Mouse (Mus musculus) stomach, embryonic 14.5 days (tissue): ENCODE results near the gene Pspn. TPM values are rescaled to one million over a fixed set of nuclear protein-coding genes. Genes with fewer than 3 reads are reported as not detected.

Experiments used
- ATAC-seq: fragments of 200-750 bp; cut with Nextera tagmentation; 2 replicates; pipeline ENCODE4 v1.8.0; 2017; ENCODE audit warnings: low read depth, moderate TSS enrichment; ENCODE audit not compliant: insufficient number of reproducible peaks, insufficient read depth, low FRiP score
- H3K27ac ChIP-seq: fragments of 300-500 bp; sonication (generic); 2 replicates; pipeline ENCODE4 v1.5.1; 2014; ENCODE audit warnings: mild to moderate bottlenecking, low read length, moderate library complexity, mixed read lengths
- H3K27me3 ChIP-seq: fragments of 300-500 bp; sonication (generic); 2 replicates; pipeline ENCODE4 v1.6.1; 2014; ENCODE audit warnings: low read length, control low read depth, mixed read lengths; ENCODE audit not compliant: control insufficient read depth, insufficient read depth
- H3K36me3 ChIP-seq: fragments of 300-500 bp; sonication (generic); 2 replicates; pipeline ENCODE4 v1.6.1; 2014; ENCODE audit warnings: mild to moderate bottlenecking, control low read depth, low read length, moderate library complexity, mixed read lengths; ENCODE audit not compliant: control insufficient read depth, insufficient read depth
- H3K4me1 ChIP-seq: fragments of 300-500 bp; sonication (generic); 2 replicates; pipeline ENCODE4 v1.6.1; 2014; ENCODE audit warnings: low read length, control low read depth, mixed read lengths; ENCODE audit not compliant: control insufficient read depth, insufficient read depth
- H3K4me2 ChIP-seq: fragments of 300-500 bp; sonication (generic); replicated peaks from 2 replicates; pipeline ENCODE4 v1.6.1; 2014; ENCODE audit warnings: low read depth, low read length, control low read depth
- H3K4me3 ChIP-seq: fragments of 300-500 bp; sonication (generic); 2 replicates; pipeline ENCODE4 v1.5.1; 2014; ENCODE audit warnings: low read depth, low read length, control low read depth
- H3K9ac ChIP-seq: fragments of 300-500 bp; sonication (generic); replicated peaks from 2 replicates; pipeline ENCODE4 v1.6.1; 2014; ENCODE audit warnings: low read depth, mild to moderate bottlenecking, control low read depth, low read length, moderate library complexity, mixed read lengths
- H3K9me3 ChIP-seq: fragments of 300-500 bp; sonication (generic); 2 replicates; pipeline ENCODE4 v1.6.1; 2016; ENCODE audit warnings: low read depth, low read length, control low read depth; ENCODE audit not compliant: control insufficient read depth
- WGBS: fragments of 180-500 bp; shearing (Covaris S2); extraction: QIAGEN DNeasy Blood & Tissue Kit; methylation state at CpG from one replicate; pipeline ENCODE4 v1.1.7; 2014; 5-methylcytosine and 5-hydroxymethylcytosine counted together
- polyA plus RNA-seq: library from polyadenylated mRNA; unstranded; fragments of >200 nt; fragmentation: Nextera tagmentation; extraction: Ambion mirVana; gene quantifications from 2 replicates; pipeline ENCODE4 v1.2.1, GENCODE M21; 2014

The Pspn gene
- polyA plus RNA-seq, 1 experiment from 2014 or later, result 1.0 TPM

DNA sequence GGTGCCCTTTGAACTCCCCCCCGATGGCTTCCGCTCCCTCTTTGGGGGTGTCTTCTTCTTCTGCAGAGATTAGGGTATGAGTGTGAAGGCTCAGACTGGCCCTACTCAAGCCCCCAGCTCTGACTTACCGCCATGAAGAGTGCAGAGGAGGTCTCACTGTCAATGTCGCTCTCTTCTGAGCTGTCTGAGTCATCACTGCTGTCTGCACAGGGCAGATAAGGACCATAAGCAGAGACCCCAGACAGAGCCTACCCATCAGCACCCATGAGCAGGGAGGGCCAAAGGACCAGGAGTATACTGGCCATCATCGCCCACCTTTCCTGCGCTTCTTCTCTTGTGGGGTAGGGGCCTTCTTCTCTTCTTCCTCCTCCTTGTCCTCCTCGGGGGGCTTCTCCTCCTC is 4.2 kb upstream of the Pspn start:
- Histone ChIP-seq H3K27ac (no peak overlapping the region), H3K27me3 (no peaks in the 10 kb centered on the region), H3K4me1 (no peaks in the 10 kb centered on the region), H3K9me3 (no peaks in the 10 kb centered on the region), H3K4me2 (no peak overlapping the region), H3K4me3 (no peak overlapping the region), H3K9ac (no peak overlapping the region), H3K36me3 (peaks cover 46% of the 10 kb centered on the region)
- WGBS, result 92% methylated on average over 7 of the region's 7 CpGs
- no peak for ATAC-seq

DNA sequence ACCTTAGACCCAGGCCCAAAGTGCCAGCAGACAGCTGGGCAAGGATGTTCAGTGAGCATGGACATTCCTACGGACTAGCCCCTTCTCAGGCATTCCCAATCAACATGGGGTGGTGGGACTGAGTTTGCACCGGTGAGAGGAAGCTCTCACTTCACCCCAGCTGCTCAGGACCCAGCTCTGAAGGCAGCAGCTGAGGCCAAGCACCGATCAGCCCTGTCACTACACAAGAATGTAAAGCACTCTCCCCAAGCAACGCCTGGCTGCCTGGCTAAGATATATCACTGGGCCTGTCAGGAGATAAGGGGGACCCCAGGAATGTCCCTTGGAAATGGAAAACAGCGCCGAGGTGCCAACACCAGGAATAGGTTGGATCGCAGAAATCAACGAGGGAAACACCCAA is 1.4 kb upstream of the Pspn start:
- no peak for ATAC-seq
- Histone ChIP-seq H3K9me3 (no peaks in the 10 kb centered on the region), H3K36me3 (peaks cover 32% of the 10 kb centered on the region), H3K27me3 (no peaks in the 10 kb centered on the region), H3K4me3 (no peak overlapping the region), H3K27ac (no peak overlapping the region), H3K9ac (no peak overlapping the region), H3K4me2 (no peak overlapping the region), H3K4me1 (peaks cover 7% of the 10 kb centered on the region; the same call in 1 of the 2 replicates)
- WGBS, result 52% methylated on average over 8 of the region's 8 CpGs

DNA sequence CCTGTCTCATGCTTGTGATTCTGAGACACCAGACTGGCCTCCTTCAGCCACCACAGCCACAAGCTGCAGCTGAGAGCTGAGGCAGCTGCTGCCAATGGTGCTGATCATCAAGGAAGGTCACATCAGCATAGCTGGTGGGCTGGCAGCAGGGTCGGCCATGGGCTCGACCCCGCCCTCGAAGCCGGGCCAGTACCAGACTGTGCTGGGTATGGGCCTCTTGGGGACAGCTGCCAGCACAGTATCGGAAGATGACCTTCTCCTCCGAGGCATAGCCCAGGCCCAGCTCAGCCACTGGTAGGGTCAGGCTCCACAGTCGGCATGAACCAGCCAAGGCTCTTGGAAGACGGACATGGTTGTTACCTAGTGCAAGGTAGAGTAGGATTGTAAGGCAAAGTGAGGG is 404 bp downstream of the Pspn start:
- Histone ChIP-seq H3K4me1 (peaks cover 7% of the 10 kb centered on the region; the same call in 1 of the 2 replicates), H3K4me3 (no peak overlapping the region), H3K9ac (no peak overlapping the region), H3K36me3 (peaks cover 35% of the 10 kb centered on the region), H3K4me2 (no peak overlapping the region), H3K27ac (no peak overlapping the region), H3K27me3 (no peaks in the 10 kb centered on the region), H3K9me3 (no peaks in the 10 kb centered on the region)
- ATAC-seq, result no peak
- WGBS, result 92% methylated on average over 9 of the region's 9 CpGs

DNA sequence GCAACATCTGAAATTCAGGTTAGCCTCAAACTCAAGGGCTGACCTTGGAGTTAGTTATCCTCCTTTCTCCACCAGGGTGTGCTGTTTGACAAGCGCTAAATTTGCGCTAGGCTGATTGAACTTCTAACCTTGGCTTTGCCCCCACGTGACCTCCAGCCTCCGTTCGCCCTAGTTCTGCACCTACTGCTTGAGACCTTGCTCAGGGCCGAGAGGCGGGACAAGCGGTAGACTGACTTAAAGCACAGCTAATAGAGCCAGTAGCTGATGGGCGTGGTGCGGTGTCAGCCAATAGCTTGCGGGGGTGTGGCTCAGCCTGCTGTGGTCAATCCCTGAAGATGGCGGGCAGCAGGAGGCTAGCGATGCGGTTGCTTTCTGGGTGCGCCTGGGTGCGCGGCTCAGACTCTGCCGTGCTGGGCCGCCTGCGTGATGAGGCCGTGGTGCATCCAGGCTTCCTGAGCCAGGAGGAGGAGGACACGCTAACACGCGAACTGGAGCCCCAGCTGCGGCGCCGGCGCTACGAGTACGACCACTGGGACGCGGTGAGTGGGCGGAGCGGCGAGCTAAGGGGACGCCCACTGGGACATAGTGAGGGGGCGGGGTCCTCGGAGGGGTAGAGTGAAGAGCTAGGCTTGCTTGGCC is 2.7 kb downstream of the Pspn start, which contains the start of gene Alkbh7:
Alkbh7 (plus strand) TSS at position 311 of the 639 bp plus-strand sequence.
- peak within 1 kb of the TSS; percentile 76 for H3K27ac ChIP-seq
- under 1% methylated on average over 38 of the region's 38 CpGs for WGBS
- H3K4me2 ChIP-seq, result peak within 1 kb of the TSS; percentile 67
- H3K4me3 ChIP-seq, result peak within 1 kb of the TSS; percentile 73
- peak within 1 kb of the TSS; percentile 57 for H3K9ac ChIP-seq
- peaks cover 39% of the 10 kb centered on the region for H3K36me3 ChIP-seq
- peaks cover 7% of the 10 kb centered on the region; the same call in 1 of the 2 replicates for H3K4me1 ChIP-seq
- ATAC-seq, result peak; percentile 98
- H3K27me3 ChIP-seq, result no peaks in the 10 kb centered on the region
- H3K9me3 ChIP-seq, result no peaks in the 10 kb centered on the region

DNA sequence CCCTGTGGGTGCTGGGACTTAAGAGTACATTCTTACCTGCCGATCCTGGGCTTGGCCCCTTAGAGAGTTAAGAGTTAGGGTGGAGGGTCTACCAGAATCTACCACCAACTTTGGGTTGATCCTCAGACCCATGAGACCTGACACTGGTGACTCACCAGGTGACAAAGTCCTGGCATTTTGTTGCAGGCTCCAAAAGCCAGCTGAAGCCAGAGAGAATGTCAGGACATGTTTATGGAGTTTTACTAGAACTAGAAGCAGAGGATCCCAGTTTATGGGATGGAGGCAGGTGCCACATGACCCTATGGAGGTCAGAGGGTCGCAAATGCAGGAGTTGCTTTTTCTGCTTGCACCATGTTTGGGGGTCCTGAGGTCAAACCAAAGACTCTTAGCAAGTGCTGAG is 3.3 kb downstream of the Pspn start:
- 61% methylated on average over 2 of the region's 2 CpGs for WGBS
- Histone ChIP-seq H3K4me2 (peak overlapping the region; percentile 30; the same call in 1 of the 2 replicates), H3K27ac (no peak overlapping the region), H3K36me3 (peaks cover 40% of the 10 kb centered on the region), H3K4me1 (peaks cover 7% of the 10 kb centered on the region; the same call in 1 of the 2 replicates), H3K4me3 (peak overlapping the region; percentile 73; the same call in 1 of the 2 replicates), H3K9me3 (no peaks in the 10 kb centered on the region), H3K27me3 (no peaks in the 10 kb centered on the region), H3K9ac (no peak overlapping the region)
- no peak for ATAC-seq

DNA sequence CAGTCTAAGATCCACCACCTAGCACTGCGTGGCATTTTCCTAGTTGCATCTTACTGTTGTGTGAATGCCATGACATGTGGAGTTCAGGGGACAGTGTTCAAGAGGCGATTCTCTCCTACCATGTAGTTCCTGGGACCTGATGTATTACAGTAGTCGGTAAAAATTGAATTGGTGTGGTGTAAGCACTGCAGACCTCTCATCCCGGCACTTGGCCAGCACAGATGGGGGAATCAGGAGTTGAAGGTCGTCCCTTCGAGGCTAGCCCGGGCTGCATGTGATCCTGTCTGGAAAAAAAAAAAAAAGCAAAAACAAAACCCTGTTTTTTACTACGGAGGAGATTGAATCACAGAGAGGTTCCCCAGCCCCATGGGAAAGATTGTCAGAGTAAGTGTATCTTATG is 4.8 kb downstream of the Pspn start:
- Histone ChIP-seq H3K27me3 (no peaks in the 10 kb centered on the region), H3K27ac (no peak overlapping the region), H3K36me3 (peaks cover 40% of the 10 kb centered on the region), H3K9me3 (no peaks in the 10 kb centered on the region), H3K4me2 (no peak overlapping the region), H3K9ac (no peak overlapping the region), H3K4me3 (no peak overlapping the region), H3K4me1 (peaks cover 13% of the 10 kb centered on the region)
- 90% methylated on average over 8 of the region's 8 CpGs for WGBS
- ATAC-seq, result no peak

DNA sequence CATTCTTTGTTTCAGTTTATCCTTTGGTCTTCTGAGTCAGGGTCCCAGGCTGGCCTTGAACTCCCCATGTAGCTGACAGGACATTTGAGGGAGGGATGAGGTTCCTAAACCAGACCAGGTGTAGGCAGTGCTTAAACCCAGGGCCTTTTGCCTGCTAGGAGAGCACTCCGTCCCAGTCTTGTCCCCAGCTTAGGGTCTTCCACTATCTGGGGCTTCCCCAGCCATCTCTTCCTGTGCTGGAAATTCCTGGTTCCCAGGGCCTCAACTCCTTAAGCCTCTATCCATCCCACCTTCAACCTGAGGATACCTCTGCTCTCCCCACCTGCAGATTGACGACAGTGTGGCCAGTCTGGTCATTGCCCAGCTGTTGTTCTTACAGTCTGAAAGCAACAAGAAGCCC is 8.9 kb downstream of the Pspn start:
- peak overlapping the region; percentile 91 for H3K4me3 ChIP-seq
- ATAC-seq, result no peak
- 81% methylated on average over 2 of the region's 2 CpGs for WGBS

DNA sequence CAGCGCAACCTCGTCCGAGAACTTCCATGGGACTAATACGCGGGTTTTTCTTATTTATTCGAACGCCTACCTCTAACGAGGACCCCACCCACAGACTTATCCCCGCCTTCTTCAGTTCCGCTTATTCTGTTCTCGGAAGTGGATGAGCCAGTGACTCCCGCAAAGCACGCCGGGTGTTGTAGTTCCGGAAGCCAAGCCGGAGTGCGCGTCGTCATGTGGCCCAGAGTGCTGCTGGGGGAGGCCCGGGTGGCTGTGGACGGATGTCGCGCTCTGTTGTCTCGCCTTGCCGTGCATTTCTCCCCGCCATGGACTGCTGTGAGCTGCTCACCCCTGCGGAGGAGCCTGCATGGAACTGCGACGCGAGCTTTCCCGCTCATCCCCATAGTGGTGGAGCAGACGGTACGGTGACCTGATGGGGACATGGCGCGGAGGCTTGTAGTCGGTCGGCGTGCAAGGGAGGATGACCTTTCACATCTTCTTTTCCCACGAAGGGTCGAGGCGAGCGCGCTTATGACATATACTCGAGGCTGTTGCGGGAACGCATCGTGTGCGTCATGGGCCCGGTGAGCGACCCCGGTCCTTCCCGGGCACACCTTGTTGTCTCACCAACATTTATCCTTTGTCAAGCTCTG is 9.6 kb downstream of the Pspn start, which contains the start of gene Clpp:
Clpp (plus strand) TSS at position 191 of the 632 bp plus-strand sequence.
- WGBS, result under 1% methylated on average over 52 of the region's 52 CpGs
- Histone ChIP-seq H3K27ac (peak within 1 kb of the TSS; percentile 59; the same call in 1 of the 2 replicates), H3K9me3 (no peaks in the 10 kb centered on the region), H3K36me3 (peaks cover 24% of the 10 kb centered on the region), H3K4me1 (peaks cover 6% of the 10 kb centered on the region), H3K9ac (peak within 1 kb of the TSS; percentile 80), H3K27me3 (no peaks in the 10 kb centered on the region), H3K4me3 (peak within 1 kb of the TSS; percentile 91), H3K4me2 (peak within 1 kb of the TSS; percentile 69)
- ATAC-seq, result peak; percentile 96

More for the DNA sequence above, 8.9 kb downstream of the Pspn start:
- H3K27me3 ChIP-seq, result no peaks in the 10 kb centered on the region
- H3K9me3 ChIP-seq, result no peaks in the 10 kb centered on the region
- peaks cover 6% of the 10 kb centered on the region for H3K4me1 ChIP-seq
- H3K9ac ChIP-seq, result peak overlapping the region; percentile 80; the same call in 1 of the 2 replicates
- H3K36me3 ChIP-seq, result peaks cover 30% of the 10 kb centered on the region
- no peak overlapping the region for H3K27ac ChIP-seq
- peak overlapping the region; percentile 66 for H3K4me2 ChIP-seq
